Mouse (Mus musculus): ENCODE data around the gene Gm5089.

DNA sequence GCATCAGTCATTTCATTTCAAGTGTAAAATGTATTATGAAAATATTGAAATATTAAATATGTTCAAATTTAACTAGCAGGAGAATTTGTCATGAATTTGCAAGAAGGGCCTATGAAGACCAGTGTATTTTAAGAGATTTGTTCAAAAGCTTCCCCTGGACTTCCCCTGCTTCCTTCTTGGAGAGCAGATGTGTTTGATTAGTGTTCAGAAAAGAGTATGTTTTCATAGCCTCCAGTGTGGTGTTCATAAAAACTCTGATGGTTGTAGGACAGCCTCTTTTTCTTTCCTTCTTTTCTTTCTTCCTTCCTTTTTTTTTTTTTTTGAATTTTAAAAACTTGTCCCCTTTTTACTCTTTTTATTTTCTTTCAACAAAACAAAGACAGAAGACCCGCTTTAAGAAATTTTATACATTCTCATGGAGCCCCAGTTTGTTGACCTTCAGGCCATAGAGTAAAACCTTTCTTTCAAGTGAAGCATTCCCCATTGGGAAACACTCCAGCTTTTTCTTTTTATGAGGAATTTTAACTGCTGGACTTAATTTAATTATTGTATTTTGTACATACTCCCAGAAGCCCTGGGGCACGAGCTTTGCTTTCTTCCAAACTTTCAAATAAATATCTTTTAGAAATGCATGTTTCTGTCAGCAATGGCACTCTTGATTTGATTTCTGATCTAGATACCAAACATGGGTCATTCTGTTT is 37.9 kb downstream of the Gm5089 start:
- TF ChIP-seq CTCF (IDR thresholded peaks at IDR 0.05; ENCODE audit: low read depth, low read length) (no peak), POLR2A (IDR thresholded peaks at IDR 0.05; ENCODE audit: borderline replicate concordance, low read depth, low read length) (no peak)

Measured in bone marrow macrophage, adult 2 months (primary cell).